Mouse (Mus musculus) liver, embryonic 14.5 days (tissue): ENCODE data around the gene Nudt9.

Source experiments
- CTCF ChIP-seq: IDR thresholded peaks from 2 replicates; pipeline ENCODE4 v1.5.1; 2016; ENCODE audit warnings: antibody characterized with exemption, low read depth, control low read depth
- EP300 ChIP-seq: IDR thresholded peaks from 2 replicates; pipeline ENCODE4 v1.6.1; 2016; ENCODE audit warnings: antibody characterized with exemption, low read depth

GRCm38 (mm10) chr5:104073602-104074001 is 27.5 kb downstream of the Nudt9 start:
- TF ChIP-seq CTCF (no peak), EP300 (no peak)
